Mouse (Mus musculus) Patski (cell line): ENCODE measurements around the gene Plppr5. TPM values are rescaled to one million over a fixed set of nuclear protein-coding genes. Genes with fewer than 3 reads are reported as not detected.

Experiments used
- ATAC-seq: fragments of 100-300 bp; one replicate; pipeline ENCODE4 v1.8.0; 2021
- CTCF ChIA-PET: fragments of 350-600 bp; sonication (Branson Sonifier 250); formaldehyde crosslinking; loops from one replicate; lab custom pipeline; 2022; ENCODE audit warnings: inconsistent platforms; lab: Charles Lee
- POLR2A ChIA-PET: fragments of 350-600 bp; sonication (Branson Sonifier 250); formaldehyde crosslinking; loops from one replicate; lab custom pipeline; 2022; ENCODE audit warnings: antibody characterized with exemption, inconsistent platforms; lab: Charles Lee
- DNase-seq: peaks from one replicate; pipeline ENCODE4 v3.0.0-alpha.2; 2011; ENCODE audit warnings: low read depth, low spot score
- H3K27me3 ChIP-seq: fragments of 371-371 bp; one replicate; pipeline ENCODE4 v1.5.1; 2021
- CTCF ChIP-seq: fragments of 100-300 bp; IDR thresholded peaks from one replicate; pipeline ENCODE4 v1.5.1; 2021
- in situ Hi-C: fragments of 300-500 bp; cut with MboI; formaldehyde crosslinking; loops from 3 replicates; pipeline ENCODE4 v1.11.1; 2018; ENCODE audit warnings: low pct_unique_long_range_greater_than_20kb, mixed read lengths
- polyA plus RNA-seq: library from polyadenylated mRNA; unstranded; gene quantifications from one replicate; pipeline ENCODE4 v1.2.3, GENCODE M21; 2021

Gene Plppr5
- not detected for polyA plus RNA-seq

DNA sequence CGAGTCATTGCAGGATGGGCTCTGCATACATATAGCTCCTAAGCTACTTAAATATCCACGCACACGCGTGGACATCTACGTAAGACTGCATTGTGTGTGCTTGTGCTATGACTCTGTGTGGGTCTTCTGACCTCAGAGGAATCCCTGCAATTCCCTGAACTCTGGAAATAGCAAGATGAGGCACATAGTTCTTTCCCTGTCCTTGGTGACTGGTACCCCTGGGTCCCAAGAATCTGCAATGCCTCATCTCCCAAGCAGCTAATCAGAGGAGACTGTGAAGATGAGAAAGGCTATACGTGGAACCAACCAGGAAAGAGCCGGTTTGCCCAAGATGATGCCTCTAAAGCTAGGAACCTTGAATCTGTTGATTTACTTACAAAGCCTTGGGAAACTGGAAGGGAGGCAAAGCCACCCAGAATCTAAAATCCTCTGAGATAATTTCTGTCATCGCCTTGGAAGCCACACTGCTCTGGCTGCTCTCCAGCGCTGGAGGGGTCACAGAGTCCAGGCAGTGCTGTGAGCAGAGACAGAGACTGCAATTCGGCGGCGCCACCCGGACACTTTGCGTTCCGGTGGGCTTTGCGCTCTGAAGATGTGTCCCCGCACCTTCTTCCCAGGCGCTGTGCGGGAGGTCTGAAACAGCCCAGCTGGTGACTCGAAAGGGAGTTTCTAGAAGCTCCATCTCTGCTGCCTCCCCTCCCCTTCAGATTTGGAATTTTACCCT lies at the start of gene Plppr5:
Plppr5 (plus strand) TSS at position 308 of the 724 bp plus-strand sequence.
- in situ Hi-C loops: no loop called here
- DNase-seq: no peak
- ChIA-PET POLR2A (no interaction called here), CTCF (no interaction called here)
- peaks cover 8% of the 10 kb centered on the region for H3K27me3 ChIP-seq
- no peak for TF ChIP-seq CTCF
- ATAC-seq: peak; percentile 11

- CTCF ChIA-PET: no interaction called here
- no peak for ATAC-seq
Observed at GRCm38 (mm10) chr3:117549899-117550298, 24.7 kb upstream of the Plppr5 start.

DNA sequence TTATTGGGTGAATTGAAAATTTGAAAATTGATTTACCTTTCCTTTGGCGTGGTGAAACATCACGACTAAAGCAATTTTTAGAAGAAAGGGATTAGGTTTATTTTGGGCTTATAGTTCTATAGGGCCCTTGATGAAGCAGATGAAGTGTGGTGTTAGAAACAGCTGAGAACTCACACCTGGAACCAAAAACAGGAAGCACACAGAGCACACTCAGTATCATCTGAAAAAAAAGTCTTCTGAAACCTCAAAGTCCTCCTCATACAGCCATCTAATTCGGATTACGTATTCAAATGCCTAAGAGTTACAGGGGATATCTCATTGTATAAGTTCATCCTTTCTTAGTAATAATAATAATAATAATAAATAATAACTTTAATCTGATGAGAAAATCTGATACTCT lies 24.1 kb upstream of the Plppr5 start:
- POLR2A ChIA-PET: no interaction called here
- DNase-seq (no peak), ATAC-seq (no peak)
- in situ Hi-C loops: no loop called here
- no peak for TF ChIP-seq CTCF
- peaks cover 12% of the 10 kb centered on the region for H3K27me3 ChIP-seq
- CTCF ChIA-PET: no interaction called here

More at GRCm38 (mm10) chr3:117549899-117550298, 24.7 kb upstream of the Plppr5 start:
- POLR2A ChIA-PET: no interaction called here
- no peak for DNase-seq
- in situ Hi-C loops: no loop called here
- H3K27me3 ChIP-seq: peaks cover 12% of the 10 kb centered on the region
- no peak for TF ChIP-seq CTCF

DNA sequence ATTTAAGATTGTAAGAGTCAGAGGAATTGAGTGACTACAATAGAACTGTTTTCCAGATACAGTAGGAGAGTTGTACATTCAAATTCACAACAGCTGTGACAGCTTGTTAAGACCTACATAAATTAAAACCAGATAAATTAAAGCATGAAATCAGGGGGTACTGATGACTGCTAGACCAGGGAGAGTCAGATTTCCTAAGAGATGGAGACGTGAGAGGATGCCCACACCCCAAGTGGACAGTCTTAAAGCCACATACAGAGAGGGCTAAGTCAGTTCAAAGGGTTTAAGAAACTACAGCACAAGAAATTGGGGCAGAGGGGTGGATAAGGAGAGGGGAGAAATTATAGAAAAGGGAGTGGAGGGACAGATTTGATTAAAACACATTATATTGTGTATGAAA lies 17.7 kb upstream of the Plppr5 start:
- CTCF ChIA-PET: no interaction called here
- no peak for TF ChIP-seq CTCF
- no peak for DNase-seq
- no peaks in the 10 kb centered on the region for H3K27me3 ChIP-seq
- in situ Hi-C loops: no loop called here
- POLR2A ChIA-PET: no interaction called here
- ATAC-seq: no peak

DNA sequence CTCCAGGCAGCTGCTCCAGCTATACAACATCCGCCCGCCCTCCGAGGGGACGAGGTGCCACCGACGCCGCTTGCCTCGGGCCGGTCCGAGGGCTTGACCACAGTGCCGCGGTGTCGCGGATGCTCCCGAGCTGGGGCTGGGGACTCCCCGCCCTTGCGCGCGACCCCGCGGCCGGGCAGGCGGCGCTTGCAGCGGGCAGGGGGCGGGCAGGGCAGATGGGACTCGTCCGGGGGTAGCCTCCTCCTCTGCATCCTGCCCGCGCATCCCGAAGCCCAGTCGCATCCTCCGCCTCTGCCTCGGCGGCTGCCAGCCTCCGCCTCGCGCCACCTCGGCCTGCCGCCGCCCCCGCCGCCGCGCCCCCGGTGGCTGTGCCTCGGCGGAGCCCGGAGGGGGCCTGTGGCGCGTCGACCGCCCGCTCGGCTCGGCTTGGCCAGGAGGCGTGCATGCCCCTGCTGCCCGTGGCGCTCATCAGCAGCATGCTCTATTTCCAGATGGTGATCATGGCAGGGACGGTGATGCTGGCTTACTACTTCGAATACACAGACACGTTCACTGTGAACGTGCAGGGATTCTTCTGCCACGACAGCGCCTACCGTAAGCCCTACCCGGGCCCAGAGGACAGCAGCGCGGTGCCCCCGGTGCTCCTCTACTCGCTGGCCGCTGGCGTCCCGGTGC lies 754 bp downstream of the Plppr5 start:
- in situ Hi-C loops: no loop called here
- DNase-seq (no peak), ATAC-seq (peak; percentile 28)
- CTCF ChIA-PET: no interaction called here
- TF ChIP-seq CTCF: no peak
- H3K27me3 ChIP-seq: peaks cover 8% of the 10 kb centered on the region
- POLR2A ChIA-PET: no interaction called here

DNA sequence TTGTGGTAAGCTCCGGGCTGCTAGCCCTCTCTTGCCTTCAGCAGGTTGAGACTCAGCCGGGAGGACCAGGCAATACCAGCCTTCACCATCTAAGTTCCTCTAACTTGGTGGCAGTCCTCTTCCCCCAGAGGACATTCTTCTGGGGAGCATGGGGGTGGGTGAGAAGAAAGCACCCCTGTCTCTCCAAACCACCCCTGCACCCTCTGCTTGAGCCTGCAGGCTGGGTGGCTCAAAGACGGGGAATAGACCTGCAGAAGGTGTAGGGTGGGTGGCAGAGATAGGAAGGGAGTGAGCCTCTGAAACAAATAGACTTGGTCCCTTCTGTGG lies 1.3 kb downstream of the Plppr5 start:
- ChIA-PET POLR2A (no interaction called here), CTCF (no interaction called here)
- in situ Hi-C loops: no loop called here
- H3K27me3 ChIP-seq: peaks cover 8% of the 10 kb centered on the region
- DNase-seq (no peak), ATAC-seq (no peak)
- TF ChIP-seq CTCF: no peak

DNA sequence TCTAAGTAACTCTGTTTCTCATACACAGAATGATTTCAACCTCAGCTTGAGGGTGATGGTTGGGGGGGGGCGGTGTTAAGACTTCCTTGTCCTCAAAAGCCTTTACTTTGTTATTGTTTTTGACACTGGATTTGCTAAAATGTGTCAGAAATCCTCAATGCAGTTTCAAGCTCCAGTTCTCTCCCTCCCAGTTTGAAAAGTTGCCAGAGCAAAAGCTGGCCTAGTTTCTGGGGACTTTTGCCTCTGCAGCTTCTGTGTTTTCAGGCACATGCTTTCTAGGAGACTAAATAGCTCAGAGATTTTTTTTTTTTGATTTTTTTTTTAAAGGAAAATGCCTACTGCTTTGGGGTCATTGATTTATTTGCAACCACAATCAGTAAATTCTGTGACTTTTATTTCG lies 2.7 kb downstream of the Plppr5 start:
- in situ Hi-C loops: no loop called here
- ATAC-seq: no peak
- ChIA-PET CTCF (interaction anchor here (0.8 kb wide), 1 partner anchor 13 kb away, joined by 3 read pairs; no protein-coding TSS in a partner anchor), POLR2A (no interaction called here)
- no peak for TF ChIP-seq CTCF
- peaks cover 4% of the 10 kb centered on the region for H3K27me3 ChIP-seq
- DNase-seq: no peak

- DNase-seq (no peak), ATAC-seq (no peak)
- POLR2A ChIA-PET: no interaction called here
- no peak for TF ChIP-seq CTCF
- H3K27me3 ChIP-seq: peaks cover 9% of the 10 kb centered on the region
- CTCF ChIA-PET: interaction anchor here (1.0 kb wide), 2 partner anchors 18 to 29 kb away, joined by 3 read pairs; no protein-coding TSS in a partner anchor
- in situ Hi-C loops: no loop called here
Observed at GRCm38 (mm10) chr3:117582628-117583027, 8.0 kb downstream of the Plppr5 start.

DNA sequence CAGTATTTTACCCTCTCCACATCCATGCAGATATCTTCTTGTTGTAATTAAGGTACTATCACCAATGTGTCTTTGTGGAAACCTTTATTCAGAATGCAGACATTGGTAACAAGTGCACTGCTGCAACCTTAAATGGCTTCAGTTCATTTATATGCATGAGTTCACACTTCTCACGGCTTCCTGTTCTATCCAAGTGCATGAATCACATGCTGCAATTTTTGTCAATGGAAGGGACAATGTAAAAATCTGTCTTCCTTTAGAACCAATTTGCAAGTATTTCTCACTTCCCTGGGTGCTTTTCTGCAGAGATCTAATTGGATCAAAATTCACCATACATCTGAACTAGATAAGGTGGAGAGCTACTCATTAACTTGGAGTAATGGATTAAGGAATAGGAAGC lies 27.8 kb downstream of the Plppr5 start:
- POLR2A ChIA-PET: no interaction called here
- in situ Hi-C loops: no loop called here
- DNase-seq (no peak), ATAC-seq (no peak)
- CTCF ChIA-PET: interaction anchor here (1.1 kb wide), 1 partner anchor 9 kb away, joined by 4 read pairs; no protein-coding TSS in a partner anchor
- TF ChIP-seq CTCF: no peak
- peaks cover 3% of the 10 kb centered on the region for H3K27me3 ChIP-seq

GRCm38 (mm10) chr3:117603458-117603857 lies 28.8 kb downstream of the Plppr5 start:
- DNase-seq: no peak
- H3K27me3 ChIP-seq: peaks cover 1% of the 10 kb centered on the region
- in situ Hi-C loops: no loop called here
- CTCF ChIA-PET: interaction anchor here (1.1 kb wide), 2 partner anchors 10 to 122 kb away, joined by 3 to 4 read pairs; no protein-coding TSS in a partner anchor
- no peak for TF ChIP-seq CTCF
- POLR2A ChIA-PET: no interaction called here
- ATAC-seq: no peak

GRCm38 (mm10) chr3:117606383-117606782 lies 31.7 kb downstream of the Plppr5 start:
- no peaks in the 10 kb centered on the region for H3K27me3 ChIP-seq
- ATAC-seq (no peak), DNase-seq (no peak)
- POLR2A ChIA-PET: no interaction called here
- in situ Hi-C loops: no loop called here
- CTCF ChIA-PET: interaction anchor here (1.2 kb wide), 1 partner anchor 9 kb away, joined by 3 read pairs; no protein-coding TSS in a partner anchor
- TF ChIP-seq CTCF: no peak
